Comparison of ENCODE assay signal across 15 mouse cellular contexts in the genomic region with DNA sequence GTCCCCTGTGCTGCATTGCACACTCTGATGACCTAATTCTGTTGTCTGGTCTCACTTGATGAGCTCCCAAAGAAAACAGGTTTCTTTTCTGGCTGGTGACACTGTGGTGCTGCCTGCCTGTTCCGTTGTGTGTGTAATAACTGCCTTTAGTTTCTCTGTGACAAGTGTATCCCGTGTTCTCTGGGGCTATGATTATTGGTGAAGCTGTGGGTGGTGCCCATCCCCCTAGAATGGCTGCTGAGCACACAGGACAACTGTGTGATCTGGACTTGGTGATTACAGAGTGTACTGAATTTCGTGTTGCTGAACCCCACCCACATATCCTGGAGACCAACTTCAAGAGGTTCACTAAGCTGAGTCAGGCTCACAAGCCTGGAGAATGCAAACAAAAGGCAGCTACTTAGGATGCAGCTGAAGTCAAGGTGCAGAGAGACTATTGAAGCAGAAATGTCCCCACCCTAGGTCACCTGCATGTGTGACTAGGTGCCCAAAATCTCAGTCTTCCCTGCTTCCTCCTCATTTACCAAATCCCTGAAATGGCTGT. TPM values are rescaled to one million over a fixed set of nuclear protein-coding genes. Genes with fewer than 3 reads are reported as not detected.
"Had no signal": no experiment of that assay in that cellular context is flagged by ENCODE, and none has a peak within 500 bp of the region (broad histone marks: within the 10 kb centered on the region; RNA-seq: fewer than 3 reads in every experiment).

No protein-coding gene starts in this region.

- H3K4me1 ChIP-seq: intestine, embryonic 15.5 days; limb, embryonic 13.5 days; midbrain, embryonic 12.5 days had no signal

- H3K27me3 ChIP-seq: intestine, embryonic 15.5 days; limb, embryonic 13.5 days; midbrain, embryonic 12.5 days had no signal

- H3K4me2 ChIP-seq: intestine, embryonic 15.5 days; limb, embryonic 13.5 days; midbrain, embryonic 12.5 days had no signal

- H3K9me3 ChIP-seq: intestine, embryonic 15.5 days; limb, embryonic 13.5 days; midbrain, embryonic 12.5 days had no signal

- H3K36me3 ChIP-seq: intestine, embryonic 15.5 days; limb, embryonic 13.5 days; midbrain, embryonic 12.5 days had no signal

- H3K4me3 ChIP-seq: intestine, embryonic 15.5 days; layer of hippocampus, adult 2 months; limb, embryonic 13.5 days; midbrain, embryonic 12.5 days had no signal

- H3K27ac ChIP-seq: intestine, embryonic 15.5 days; layer of hippocampus, adult 2 months; limb, embryonic 13.5 days; liver, embryonic 14.5 days; midbrain, embryonic 12.5 days had no signal

- DNase-seq: kidney, adult 18-20 months; kidney, postnatal 10 days; kidney, postnatal 4 days; left cerebral cortex, postnatal 4 days; right cerebral cortex, adult 18-20 months; right cerebral cortex, postnatal 25 days; thymus, adult 2 months; thymus, postnatal 25 days had no signal

- ATAC-seq: intestine, embryonic 15.5 days; midbrain, embryonic 16.5 days had no signal

- H3K9ac ChIP-seq: intestine, embryonic 15.5 days; limb, embryonic 13.5 days; liver, embryonic 14.5 days; midbrain, embryonic 12.5 days had no signal

RNA-seq across cellular contexts. Expression of a gene that starts 18.9 kb away (rescaled TPM):
- polyA plus RNA-seq: liver, adult 2 months had no signal
